Mouse (Mus musculus): ENCODE results near the gene Tspan5. TPM values are rescaled to one million over a fixed set of nuclear protein-coding genes. Genes with fewer than 3 reads are reported as not detected.
A peak's percentile ranks its signal among the peaks of the same experiment; 100 is the strongest.

Gene Tspan5
- polyA plus RNA-seq, 1 experiment: 226 TPM

DNA sequence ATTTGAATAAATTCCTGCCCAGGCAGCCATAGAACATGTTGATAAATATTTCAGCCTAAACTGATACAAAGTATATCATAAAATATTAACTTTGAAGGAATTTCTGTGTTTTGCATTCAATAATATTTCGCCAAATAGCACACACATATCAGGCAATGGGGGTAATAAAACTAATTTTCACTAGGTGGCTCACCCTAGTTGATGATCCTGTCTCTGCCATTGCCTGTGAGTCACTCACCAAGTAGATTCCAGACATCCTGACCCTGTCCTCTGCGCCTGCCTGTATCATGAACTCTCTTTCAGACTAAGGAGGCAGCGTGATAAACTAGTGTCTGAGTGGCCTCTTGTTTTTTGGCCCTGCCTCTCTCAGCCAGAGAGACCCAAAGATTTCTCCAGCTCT lies 105.8 kb downstream of the Tspan5 start:
- TF ChIP-seq CTCF (IDR thresholded peaks at IDR 0.05; ENCODE audit: extremely low read depth, insufficient read depth, low read length) (no peak), POLR2A (IDR thresholded peaks at IDR 0.05; ENCODE audit: extremely low read depth, insufficient read depth, low read length) (no peak)
- no peak overlapping the region for H3K4me3 ChIP-seq (ENCODE audit: insufficient read depth, low read length)
- H3K4me1 ChIP-seq (ENCODE audit: control insufficient read depth, insufficient read depth, low read length): peaks cover 16% of the 10 kb centered on the region
- no peak overlapping the region for H3K27ac ChIP-seq (ENCODE audit: insufficient read depth, low read length)

DNA sequence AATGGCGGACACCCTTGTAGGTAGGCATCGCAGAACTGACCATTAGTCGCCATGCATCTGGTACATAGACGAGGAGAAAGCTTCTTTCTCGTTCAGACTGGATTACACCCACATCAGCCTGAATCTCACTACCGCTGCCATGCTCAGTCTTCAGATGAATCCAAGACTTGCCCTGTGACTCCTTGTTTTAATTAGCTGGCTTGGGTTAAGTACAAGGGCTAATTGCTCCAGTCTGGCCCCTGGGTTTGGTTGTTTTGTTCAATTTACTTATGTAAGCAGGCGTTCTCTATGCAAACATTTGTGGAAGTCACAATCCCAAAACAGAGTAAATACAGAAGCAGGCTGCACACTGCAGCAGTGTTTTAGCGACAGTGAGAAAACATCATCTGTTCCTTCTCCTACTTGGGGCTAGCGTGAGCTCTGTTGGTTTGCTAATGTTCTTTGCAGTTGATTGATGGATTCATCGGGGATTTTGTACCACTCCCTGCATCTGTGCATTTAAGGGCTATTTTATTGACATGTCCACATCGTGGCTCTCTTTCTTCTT lies 107.8 kb downstream of the Tspan5 start:
- Histone ChIP-seq H3K4me3 (ENCODE audit: insufficient read depth, low read length) (no peak overlapping the region), H3K27ac (ENCODE audit: insufficient read depth, low read length) (peak overlapping the region; percentile 60), H3K4me1 (ENCODE audit: control insufficient read depth, insufficient read depth, low read length) (peaks cover 18% of the 10 kb centered on the region)
- TF ChIP-seq CTCF (IDR thresholded peaks at IDR 0.05; ENCODE audit: extremely low read depth, insufficient read depth, low read length) (no peak), POLR2A (IDR thresholded peaks at IDR 0.05; ENCODE audit: extremely low read depth, insufficient read depth, low read length) (no peak)

DNA sequence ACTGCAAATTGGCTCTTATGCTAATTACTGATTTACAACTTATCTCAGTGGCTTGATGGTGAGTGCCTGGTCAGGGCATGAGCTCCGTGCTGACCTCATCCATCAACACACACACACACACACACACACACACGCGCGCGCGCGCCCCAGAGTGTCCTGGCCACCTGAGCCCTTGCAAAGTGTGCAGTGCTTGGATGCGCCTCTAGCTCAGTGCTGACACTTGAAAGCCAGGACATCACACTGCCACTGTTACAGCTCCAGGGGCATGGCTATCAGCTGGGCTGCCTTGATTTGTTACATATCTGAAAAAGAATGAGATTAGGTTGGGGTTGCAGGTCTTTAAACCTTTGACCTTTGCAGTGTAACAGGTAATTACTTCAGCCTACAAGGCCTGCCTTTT lies 109.9 kb downstream of the Tspan5 start:
- peaks cover 25% of the 10 kb centered on the region for H3K4me1 ChIP-seq (ENCODE audit: control insufficient read depth, insufficient read depth, low read length)
- no peak overlapping the region for H3K4me3 ChIP-seq (ENCODE audit: insufficient read depth, low read length)
- no peak overlapping the region for H3K27ac ChIP-seq (ENCODE audit: insufficient read depth, low read length)
- TF ChIP-seq CTCF (IDR thresholded peaks at IDR 0.05; ENCODE audit: extremely low read depth, insufficient read depth, low read length) (no peak), POLR2A (IDR thresholded peaks at IDR 0.05; ENCODE audit: extremely low read depth, insufficient read depth, low read length) (no peak)

DNA sequence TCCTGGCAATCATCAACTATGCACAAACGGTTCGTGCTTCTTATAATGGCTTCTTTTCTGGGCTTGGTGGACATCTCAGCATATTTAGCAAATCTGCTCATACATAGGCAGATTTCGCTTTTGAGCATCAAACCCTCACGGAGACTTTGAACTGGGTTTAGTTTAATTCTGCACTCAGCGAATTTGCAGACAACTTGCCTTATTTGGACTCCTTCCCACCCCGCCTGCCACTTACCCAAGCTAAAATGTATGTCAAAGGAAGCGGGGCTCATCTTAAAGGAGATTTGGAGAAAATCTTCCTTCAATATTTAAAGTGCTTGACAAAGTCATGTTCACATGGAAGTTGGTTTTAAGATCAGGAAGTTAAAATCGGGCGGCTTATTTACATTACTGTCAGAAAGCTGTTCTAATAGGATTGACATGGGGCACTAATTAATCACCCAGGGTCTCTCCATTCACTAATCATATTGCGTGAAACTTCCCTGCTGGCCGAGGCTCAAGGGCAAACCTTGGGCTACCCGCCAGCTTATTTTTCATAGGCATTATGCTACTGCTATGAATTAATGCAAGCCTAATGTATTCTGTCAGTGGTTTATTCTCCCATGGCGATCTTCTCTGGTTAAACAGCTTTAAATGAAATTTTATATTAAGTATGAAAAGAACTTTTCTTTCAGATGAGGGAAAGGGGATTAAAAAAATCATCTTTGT lies 111.1 kb downstream of the Tspan5 start:
- H3K4me3 ChIP-seq (ENCODE audit: insufficient read depth, low read length): no peak overlapping the region
- TF ChIP-seq POLR2A (IDR thresholded peaks at IDR 0.05; ENCODE audit: extremely low read depth, insufficient read depth, low read length) (no peak), CTCF (IDR thresholded peaks at IDR 0.05; ENCODE audit: extremely low read depth, insufficient read depth, low read length) (no peak)
- H3K4me1 ChIP-seq (ENCODE audit: control insufficient read depth, insufficient read depth, low read length): peaks cover 31% of the 10 kb centered on the region
- peak overlapping the region; percentile 39; the same call in 1 of the 2 replicates for H3K27ac ChIP-seq (ENCODE audit: insufficient read depth, low read length)

DNA sequence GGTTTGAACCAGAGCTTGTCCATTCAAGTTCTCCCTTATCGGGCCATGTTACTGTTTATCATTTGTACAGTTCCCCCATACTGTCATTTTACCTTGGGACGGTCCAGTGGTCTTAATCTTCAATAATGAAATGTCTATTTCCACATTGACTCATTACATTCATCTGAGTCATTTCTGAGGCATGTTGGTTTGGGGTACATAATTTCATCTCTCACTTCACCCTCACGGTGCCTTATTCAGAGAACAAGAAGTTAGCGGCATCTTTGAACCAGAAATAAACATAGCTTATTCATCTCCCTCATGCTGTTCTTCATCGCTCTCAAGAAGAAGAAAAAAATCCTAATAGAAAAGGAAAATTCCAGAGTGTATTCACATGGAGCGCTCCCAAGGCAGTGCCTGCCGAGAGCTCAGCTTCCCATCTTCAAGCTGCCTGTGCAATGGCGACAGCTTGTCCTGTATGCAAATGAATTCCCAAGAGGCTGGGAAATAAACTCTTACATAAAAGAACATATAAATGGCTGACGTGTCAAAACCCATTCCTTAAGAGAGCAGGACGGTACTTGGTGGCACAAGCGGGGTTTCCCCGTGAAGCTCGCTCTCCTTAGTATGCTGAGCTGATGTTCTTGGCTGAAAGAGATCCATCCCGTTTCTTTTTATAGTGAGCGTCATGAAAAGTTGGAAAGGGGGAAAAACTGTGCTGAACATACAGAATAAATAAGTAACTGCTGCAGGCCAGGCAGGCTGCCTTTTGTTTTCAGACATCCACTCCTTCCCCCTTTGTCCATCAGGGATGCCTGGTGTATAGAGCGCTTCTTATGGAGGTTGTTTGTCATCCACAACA lies 112.2 kb downstream of the Tspan5 start:
- TF ChIP-seq CTCF (IDR thresholded peaks at IDR 0.05; ENCODE audit: extremely low read depth, insufficient read depth, low read length) (no peak), POLR2A (IDR thresholded peaks at IDR 0.05; ENCODE audit: extremely low read depth, insufficient read depth, low read length) (no peak)
- no peak overlapping the region for H3K4me3 ChIP-seq (ENCODE audit: insufficient read depth, low read length)
- peaks cover 39% of the 10 kb centered on the region for H3K4me1 ChIP-seq (ENCODE audit: control insufficient read depth, insufficient read depth, low read length)
- H3K27ac ChIP-seq (ENCODE audit: insufficient read depth, low read length): peak overlapping the region; percentile 70

DNA sequence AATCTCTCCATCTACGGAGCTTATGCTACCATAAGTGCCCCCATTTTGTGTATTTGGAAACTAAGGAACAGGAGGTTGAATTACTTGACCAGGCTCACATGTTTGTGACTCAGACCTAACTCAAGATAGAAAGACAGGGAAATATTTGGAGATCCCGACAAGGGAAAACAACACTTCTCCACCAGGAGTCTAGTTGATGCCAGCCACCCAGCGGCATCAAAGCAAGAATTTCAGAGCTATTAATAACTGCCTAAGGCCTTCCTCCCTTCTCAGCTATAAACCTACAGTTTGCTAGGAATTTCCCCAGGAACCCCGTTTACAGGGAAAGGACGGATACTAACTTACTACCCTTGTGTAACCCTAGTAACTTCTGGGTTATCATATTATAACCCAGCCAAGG lies 113.4 kb downstream of the Tspan5 start:
- TF ChIP-seq POLR2A (IDR thresholded peaks at IDR 0.05; ENCODE audit: extremely low read depth, insufficient read depth, low read length) (no peak), CTCF (IDR thresholded peaks at IDR 0.05; ENCODE audit: extremely low read depth, insufficient read depth, low read length) (no peak)
- Histone ChIP-seq H3K27ac (ENCODE audit: insufficient read depth, low read length) (no peak overlapping the region), H3K4me3 (ENCODE audit: insufficient read depth, low read length) (no peak overlapping the region), H3K4me1 (ENCODE audit: control insufficient read depth, insufficient read depth, low read length) (peaks cover 40% of the 10 kb centered on the region)

DNA sequence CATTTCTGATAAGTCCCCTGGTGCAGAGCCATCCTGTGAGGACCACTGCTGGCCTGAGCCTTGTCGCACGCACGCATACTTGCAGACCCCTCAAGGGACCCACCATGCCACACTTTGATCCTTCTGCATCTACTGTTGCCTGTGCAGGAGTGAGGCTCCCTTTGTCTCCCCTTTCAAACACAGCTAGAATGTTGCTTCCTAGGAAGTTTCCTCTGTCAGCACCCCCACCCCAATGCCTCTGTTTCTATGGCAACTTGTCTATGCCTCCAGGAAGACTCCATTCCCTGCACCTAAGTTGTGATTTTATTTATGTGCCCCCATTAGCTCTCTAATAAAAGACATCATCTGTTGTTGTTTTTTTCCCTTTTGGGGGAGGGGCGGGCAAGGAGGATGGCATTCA lies 115.0 kb downstream of the Tspan5 start:
- Histone ChIP-seq H3K4me3 (ENCODE audit: insufficient read depth, low read length) (no peak overlapping the region), H3K4me1 (ENCODE audit: control insufficient read depth, insufficient read depth, low read length) (peaks cover 38% of the 10 kb centered on the region), H3K27ac (ENCODE audit: insufficient read depth, low read length) (no peak overlapping the region)
- TF ChIP-seq POLR2A (IDR thresholded peaks at IDR 0.05; ENCODE audit: extremely low read depth, insufficient read depth, low read length) (no peak), CTCF (IDR thresholded peaks at IDR 0.05; ENCODE audit: extremely low read depth, insufficient read depth, low read length) (no peak)

DNA sequence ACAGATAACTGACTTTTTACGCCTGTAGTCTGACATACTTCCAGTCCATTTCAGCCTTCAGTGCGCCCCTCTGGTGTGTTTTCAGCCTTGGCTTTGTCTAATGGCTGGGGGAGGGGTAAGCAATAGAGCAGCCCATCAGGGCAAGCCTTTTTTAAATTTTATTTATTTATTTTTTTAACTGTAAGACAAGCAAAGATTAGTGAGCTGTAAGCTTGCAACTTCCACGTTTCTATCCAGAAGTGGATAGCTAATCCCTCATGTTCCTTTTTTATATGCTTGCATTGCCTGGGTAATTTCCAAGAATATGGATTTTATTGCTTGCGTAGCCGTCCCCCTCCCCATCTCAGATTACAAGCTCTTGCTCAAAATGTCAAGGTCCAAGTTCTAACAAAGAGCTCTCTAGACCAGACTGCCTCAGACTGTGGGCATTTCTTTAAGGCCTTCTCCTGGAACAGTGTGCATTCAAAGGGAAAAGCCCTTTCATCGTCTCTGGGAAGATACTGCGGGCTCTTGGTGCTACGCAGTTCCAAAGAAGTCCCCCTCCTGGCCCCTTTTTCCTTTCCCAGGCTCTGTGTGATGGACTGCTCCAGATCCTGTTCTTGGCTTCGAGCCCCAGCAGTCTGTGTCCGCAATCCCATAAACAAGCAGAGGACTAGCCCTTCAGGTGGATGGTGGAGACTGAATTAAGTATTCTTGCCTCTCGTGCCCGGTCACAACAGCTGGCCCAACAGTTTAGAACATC lies 116.0 kb downstream of the Tspan5 start:
- TF ChIP-seq POLR2A (IDR thresholded peaks at IDR 0.05; ENCODE audit: extremely low read depth, insufficient read depth, low read length) (no peak), CTCF (IDR thresholded peaks at IDR 0.05; ENCODE audit: extremely low read depth, insufficient read depth, low read length) (no peak)
- peak overlapping the region; percentile 87 for H3K27ac ChIP-seq (ENCODE audit: insufficient read depth, low read length)
- peaks cover 41% of the 10 kb centered on the region for H3K4me1 ChIP-seq (ENCODE audit: control insufficient read depth, insufficient read depth, low read length)
- no peak overlapping the region for H3K4me3 ChIP-seq (ENCODE audit: insufficient read depth, low read length)

DNA sequence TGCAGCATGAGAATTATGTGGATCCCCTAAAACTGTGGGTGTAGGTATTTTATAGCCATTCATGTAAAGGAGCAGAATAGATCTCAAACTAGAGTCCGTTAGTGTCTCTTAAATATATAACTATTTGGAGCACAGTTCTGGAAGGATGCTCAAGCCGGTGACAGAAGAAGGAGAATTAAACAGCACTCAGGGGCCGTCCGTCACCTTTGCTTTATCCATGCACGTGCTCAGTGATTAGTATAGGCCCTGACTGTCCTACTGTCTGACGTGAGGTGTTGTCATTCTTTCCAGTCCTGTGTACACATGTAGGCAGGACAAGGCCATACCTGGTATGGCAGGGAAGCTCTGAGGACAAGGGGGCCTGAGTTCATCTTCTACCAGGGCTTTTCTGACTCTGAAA lies 116.7 kb downstream of the Tspan5 start:
- Histone ChIP-seq H3K4me1 (ENCODE audit: control insufficient read depth, insufficient read depth, low read length) (peaks cover 41% of the 10 kb centered on the region), H3K27ac (ENCODE audit: insufficient read depth, low read length) (peak overlapping the region; percentile 87), H3K4me3 (ENCODE audit: insufficient read depth, low read length) (no peak overlapping the region)
- no peak for TF ChIP-seq CTCF (IDR thresholded peaks at IDR 0.05; ENCODE audit: extremely low read depth, insufficient read depth, low read length)
- TF ChIP-seq POLR2A (IDR thresholded peaks at IDR 0.05; ENCODE audit: extremely low read depth, insufficient read depth, low read length): no peak

Data from cortical plate, adult 2 months (tissue).